Mouse (Mus musculus) ES-E14 (cell line): ENCODE data around the gene Nfatc2.

Experiments used
- CHD2 ChIP-seq: IDR thresholded peaks from 2 replicates; pipeline ENCODE4 v1.6.1; 2014; ENCODE audit warnings: mild to moderate bottlenecking, low read depth, low read length, inconsistent platforms
- HCFC1 ChIP-seq: IDR thresholded peaks from 2 replicates; pipeline ENCODE4 v1.6.1; 2012; ENCODE audit warnings: low read length, inconsistent platforms, borderline replicate concordance; ENCODE audit not compliant: insufficient read depth
- MAFK ChIP-seq: IDR thresholded peaks from 2 replicates; pipeline ENCODE4 v1.6.1; 2014; ENCODE audit warnings: mild to moderate bottlenecking, low read depth, low read length, inconsistent platforms; ENCODE audit not compliant: insufficient read depth
- ZC3H11A ChIP-seq: IDR thresholded peaks from 2 replicates; pipeline ENCODE4 v1.6.1; 2012; ENCODE audit warnings: low read depth, mild to moderate bottlenecking, inconsistent platforms, low read length, borderline replicate concordance
- ZNF384 ChIP-seq: IDR thresholded peaks from 2 replicates; pipeline ENCODE4 v1.6.1; 2012; ENCODE audit warnings: low read depth, low read length, inconsistent platforms

GRCm38 (mm10) chr2:168528551-168528950 lies 72.9 kb downstream of the Nfatc2 start:
- no peak for TF ChIP-seq CHD2
- no peak for TF ChIP-seq ZNF384
- no peak for TF ChIP-seq MAFK
- no peak for TF ChIP-seq ZC3H11A
- no peak for TF ChIP-seq HCFC1
